ENCODE assay signal across 1 mouse cellular context in the genomic region with DNA sequence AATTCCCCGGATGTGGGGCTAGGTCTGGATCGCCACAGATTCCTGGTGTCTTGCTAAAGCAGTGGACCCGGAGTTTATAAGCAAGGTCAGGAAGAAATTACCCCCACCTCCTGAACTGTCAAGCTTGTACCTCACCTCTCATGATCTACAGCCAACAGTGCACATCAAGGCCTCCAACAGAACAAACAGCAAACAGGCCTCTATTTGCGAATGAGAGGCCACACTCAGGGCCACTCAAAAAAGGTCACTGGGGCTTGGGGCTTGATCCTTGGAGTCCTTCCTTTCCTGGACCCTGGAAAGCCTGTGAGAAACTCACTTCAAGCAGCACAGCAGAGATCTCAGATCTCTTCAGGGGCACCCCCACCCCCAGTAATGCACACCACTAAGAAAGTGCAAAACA.
TF ChIP-seq lines count a peak whose summit lies in the region.

No protein-coding gene starts in this region.

TF ChIP-seq in MEL, 35 proteins besides CTCF, POLR2A, EP300 and RAD21 (continued from another document):
- no peak for TF ChIP-seq CHD1 (IDR thresholded peaks at IDR 0.05; ENCODE audit: low read depth, low read length)
